Comparison of ENCODE assay signal across 7 mouse cellular contexts in genomic region chr14:16242947-16243602, GRCm38 (mm10). TPM values are rescaled to one million over a fixed set of nuclear protein-coding genes. Genes with fewer than 3 reads are reported as not detected.
DNase-seq lines count a peak whose midpoint lies in the region; ATAC-seq and TF ChIP-seq lines count a peak whose summit lies in the region.

No protein-coding gene starts in this region.

- peak; percentile 90 for TF ChIP-seq POLR2A in heart, adult 2 months (IDR thresholded peaks at IDR 0.05; ENCODE audit: insufficient read depth, low read depth, low read length)
- TF ChIP-seq POLR2A in kidney, adult 2 months (IDR thresholded peaks at IDR 0.05; ENCODE audit: low read depth, low read length), result peak; percentile 13

- 0 out of 2 replicates have a peak, but pooled peaks cover 6% of the 10 kb centered on the region for H3K36me3 ChIP-seq in embryonic facial prominence, embryonic 14.5 days (ENCODE audit: control insufficient read depth, insufficient read depth, low read length)
- H3K36me3 ChIP-seq in heart, adult 2 months (ENCODE audit: control insufficient read depth, insufficient read depth, low read length), result peaks cover 3% of the 10 kb centered on the region
- no peaks in the 10 kb centered on the region; the same call in 1 of the 2 replicates for H3K36me3 ChIP-seq in kidney, adult 2 months (ENCODE audit: control insufficient read depth, insufficient read depth, low read length)
- H3K36me3 ChIP-seq in limb, embryonic 12.5 days, result 0 out of 2 replicates have a peak, but pooled peaks cover 5% of the 10 kb centered on the region
- H3K36me3 ChIP-seq in midbrain, embryonic 14.5 days (ENCODE audit: control insufficient read depth, insufficient read depth, low read length), result no peaks in the 10 kb centered on the region; the same call in 1 of the 2 replicates

- no peaks in the 10 kb centered on the region for H3K4me1 ChIP-seq in embryonic facial prominence, embryonic 14.5 days (ENCODE audit: control insufficient read depth, insufficient read depth, low read length)
- H3K4me1 ChIP-seq in heart, adult 2 months (ENCODE audit: control insufficient read depth, insufficient read depth, low read length), result no peaks in the 10 kb centered on the region
- H3K4me1 ChIP-seq in kidney, adult 2 months (ENCODE audit: control insufficient read depth, insufficient read depth, low read length), result peaks cover 3% of the 10 kb centered on the region; the same call in 1 of the 2 replicates
- H3K4me1 ChIP-seq in limb, embryonic 12.5 days (replicated peaks), result no peaks in the 10 kb centered on the region; the same call in 1 of the 2 replicates
- peaks cover 11% of the 10 kb centered on the region for H3K4me1 ChIP-seq in midbrain, embryonic 14.5 days (ENCODE audit: control insufficient read depth, insufficient read depth, low read length)

- 4% methylated on average over 30 of the region's 34 CpGs for WGBS in embryonic facial prominence, embryonic 14.5 days
- under 1% methylated on average over 34 of the region's 34 CpGs for WGBS in heart, adult 2 months
- WGBS in kidney, adult 2 months, result 2% methylated on average over 34 of the region's 34 CpGs
- 5% methylated on average over 34 of the region's 34 CpGs for WGBS in limb, embryonic 12.5 days
- 4% methylated on average over 34 of the region's 34 CpGs for WGBS in midbrain, embryonic 14.5 days

- H3K4me3 ChIP-seq in embryonic facial prominence, embryonic 14.5 days (ENCODE audit: low read depth, low read length), result peak overlapping the region; percentile 54
- peak overlapping the region; percentile 66 for H3K4me3 ChIP-seq in heart, adult 2 months
- peak overlapping the region; percentile 82 for H3K4me3 ChIP-seq in kidney, adult 2 months (ENCODE audit: insufficient read depth, low read depth, low read length)
- H3K4me3 ChIP-seq in limb, embryonic 12.5 days (replicated peaks), result peak overlapping the region; percentile 49
- peak overlapping the region; percentile 54 for H3K4me3 ChIP-seq in midbrain, embryonic 14.5 days (replicated peaks; ENCODE audit: low read depth, low read length)

- no peaks in the 10 kb centered on the region for H3K27me3 ChIP-seq in embryonic facial prominence, embryonic 14.5 days (replicated peaks; ENCODE audit: control insufficient read depth, insufficient read depth, low read length)
- H3K27me3 ChIP-seq in heart, adult 2 months (ENCODE audit: control insufficient read depth, insufficient read depth, low read length), result no peaks in the 10 kb centered on the region
- no peaks in the 10 kb centered on the region for H3K27me3 ChIP-seq in kidney, adult 2 months (replicated peaks; ENCODE audit: control insufficient read depth, insufficient read depth, low read length)
- no peaks in the 10 kb centered on the region for H3K27me3 ChIP-seq in limb, embryonic 12.5 days
- H3K27me3 ChIP-seq in midbrain, embryonic 14.5 days (ENCODE audit: control insufficient read depth, insufficient read depth, low read length), result no peaks in the 10 kb centered on the region

- intact Hi-C loops in heart, adult 2 months (cut with DNase I), result loop anchor here (2.0 kb wide), 1 partner anchor 138 kb away; no protein-coding TSS in a partner anchor

- ATAC-seq in embryonic facial prominence, embryonic 14.5 days (ENCODE audit: low read depth), result peak; percentile 86
- ATAC-seq in limb, embryonic 12.5 days (ENCODE audit: insufficient number of reproducible peaks, insufficient read depth, low FRiP score, low TSS enrichment, low read depth), result peak; percentile 90
- peak; percentile 91 for ATAC-seq in midbrain, embryonic 14.5 days (ENCODE audit: low FRiP score, low TSS enrichment)

- peak overlapping the region; percentile 72 for H3K4me2 ChIP-seq in embryonic facial prominence, embryonic 14.5 days (ENCODE audit: low read depth, low read length)
- peak overlapping the region; percentile 66 for H3K4me2 ChIP-seq in limb, embryonic 12.5 days
- H3K4me2 ChIP-seq in midbrain, embryonic 14.5 days (ENCODE audit: low read length), result peak overlapping the region; percentile 75

- no peaks in the 10 kb centered on the region for H3K79me2 ChIP-seq in heart, adult 2 months (replicated peaks; ENCODE audit: control insufficient read depth, insufficient read depth, low read length)

- TF ChIP-seq EP300 in heart, adult 2 months (IDR thresholded peaks at IDR 0.05; ENCODE audit: insufficient read depth, low read depth, low read length), result no peak; the same call in 1 of the 2 replicates

- TF ChIP-seq CTCF in heart, adult 2 months (IDR thresholded peaks at IDR 0.05), result peak; percentile 52
- TF ChIP-seq CTCF in kidney, adult 2 months (conservative IDR thresholded peaks at IDR 0.05; ENCODE audit: insufficient read depth, insufficient read length, low read depth, low read length), result no peak

- H3K9me3 ChIP-seq in embryonic facial prominence, embryonic 14.5 days (ENCODE audit: control insufficient read depth, low read length), result no peaks in the 10 kb centered on the region
- no peaks in the 10 kb centered on the region for H3K9me3 ChIP-seq in limb, embryonic 12.5 days
- H3K9me3 ChIP-seq in midbrain, embryonic 14.5 days (ENCODE audit: control insufficient read depth, low read length), result no peaks in the 10 kb centered on the region

- peak overlapping the region; percentile 70 for H3K9ac ChIP-seq in embryonic facial prominence, embryonic 14.5 days (ENCODE audit: low read depth, low read length)
- H3K9ac ChIP-seq in heart, adult 2 months (ENCODE audit: low read depth, low read length), result peak overlapping the region; percentile 96
- H3K9ac ChIP-seq in limb, embryonic 12.5 days (replicated peaks), result peak overlapping the region; percentile 52
- H3K9ac ChIP-seq in midbrain, embryonic 14.5 days (replicated peaks; ENCODE audit: low read length), result peak overlapping the region; percentile 75

- peak overlapping the region; percentile 56; the same call in 1 of the 2 replicates for H3K27ac ChIP-seq in embryonic facial prominence, embryonic 14.5 days (replicated peaks; ENCODE audit: low read depth, low read length)
- H3K27ac ChIP-seq in heart, adult 2 months, result peak overlapping the region; percentile 90
- H3K27ac ChIP-seq in kidney, adult 2 months (ENCODE audit: insufficient read depth, low read depth, low read length), result peak overlapping the region; percentile 96
- 0 out of 2 replicates have a peak overlapping the region, but pooled peaks have one; percentile 59 for H3K27ac ChIP-seq in limb, embryonic 12.5 days
- peak overlapping the region; percentile 80 for H3K27ac ChIP-seq in midbrain, embryonic 14.5 days (replicated peaks; ENCODE audit: low read depth, low read length)

- peak; percentile 92 to 93 for DNase-seq in adrenal gland, postnatal 36 days
- DNase-seq in embryonic facial prominence, embryonic 14.5 days (ENCODE audit: low spot score), result peak; percentile 80
- peak; percentile 93 to 94 for DNase-seq in heart, adult 2 months
- peak; percentile 95 for DNase-seq in kidney, adult 2 months
- peak; percentile 89 for DNase-seq in midbrain, embryonic 14.5 days
- DNase-seq in spleen, adult 12 weeks (ENCODE audit: low spot score), result peak; percentile 87

RNA-seq across cellular contexts. Expression of gene Ngly1, which starts 6.0 kb away (rescaled TPM):
- total RNA-seq in adrenal gland, postnatal 36 days (2021), result 10 to 100 TPM; 44.1 to 59.9 TPM
- polyA plus RNA-seq in embryonic facial prominence, embryonic 14.5 days (2014; fragmentation: Nextera tagmentation; extraction: Ambion mirVana), result 43.6 and 49.6 TPM in 2 replicates
- total RNA-seq in heart, adult 2 months (2021), result 10 to 100 TPM; 30.7 to 31.2 TPM
- 19.2 and 22.6 TPM in 2 replicates for polyA plus RNA-seq in heart, adult 2 months (2012; rRNA removed)
- polyA plus RNA-seq in kidney, adult 2 months (2012; rRNA removed), result 40.2 and 51.3 TPM in 2 replicates
- polyA plus RNA-seq in limb, embryonic 12.5 days (2016; fragmentation: Nextera tagmentation; extraction: Ambion mirVana), result 33.8 and 36.0 TPM in 2 replicates
- polyA plus RNA-seq in midbrain, embryonic 14.5 days (2014; fragmentation: Nextera tagmentation; extraction: Ambion mirVana), result 22.8 and 28.8 TPM in 2 replicates

RNA-seq across cellular contexts. Expression of gene Oxsm, which starts 6.5 kb away (rescaled TPM):
- 10 to 100 TPM; 15.2 to 24.5 TPM for total RNA-seq in adrenal gland, postnatal 36 days (2021)
- 1.7 and 1.8 TPM in 2 replicates for polyA plus RNA-seq in embryonic facial prominence, embryonic 14.5 days (2014; fragmentation: Nextera tagmentation; extraction: Ambion mirVana)
- total RNA-seq in heart, adult 2 months (2021), result 10 to 100 TPM; 19.5 to 23.0 TPM
- 12.7 and 22.2 TPM in 2 replicates for polyA plus RNA-seq in heart, adult 2 months (2012; rRNA removed)
- 16.6 and 18.7 TPM in 2 replicates for polyA plus RNA-seq in kidney, adult 2 months (2012; rRNA removed)
- polyA plus RNA-seq in limb, embryonic 12.5 days (2016; fragmentation: Nextera tagmentation; extraction: Ambion mirVana), result 1.4 and 1.8 TPM in 2 replicates
- 1.3 TPM in 2 replicates for polyA plus RNA-seq in midbrain, embryonic 14.5 days (2014; fragmentation: Nextera tagmentation; extraction: Ambion mirVana)

Comparison
In these comparisons a context has a peak if more than half of its experiments do, and no peak if none do; other contexts are left out.
1. Peak in every context shown above with its lines: DNase-seq, ATAC-seq, H3K4me3 ChIP-seq and H3K27ac ChIP-seq.